Mouse (Mus musculus) lung, embryonic 14.5 days (tissue): ENCODE results near the gene Tspan1. TPM values are rescaled to one million over a fixed set of nuclear protein-coding genes. Genes with fewer than 3 reads are reported as not detected.
A peak's percentile ranks its signal among the peaks of the same experiment; 100 is the strongest.

ENCODE experiments used
- ATAC-seq: fragments of 200-750 bp; cut with Nextera tagmentation; 2 replicates; pipeline ENCODE4 v1.8.0; 2017; ENCODE audit warnings: mild to moderate bottlenecking, moderate TSS enrichment, moderate library complexity; ENCODE audit not compliant: insufficient read depth
- DNase-seq: peaks from one replicate; pipeline ENCODE4 v3.0.0-alpha.2; 2015
- H3K27ac ChIP-seq: fragments of 300-500 bp; sonication (generic); 2 replicates; pipeline ENCODE4 v1.5.1; 2014; ENCODE audit warnings: low read depth, mild to moderate bottlenecking, moderate library complexity
- H3K27me3 ChIP-seq: fragments of 300-500 bp; sonication (generic); 2 replicates; pipeline ENCODE4 v1.6.1; 2014; ENCODE audit warnings: low read length, control low read depth; ENCODE audit not compliant: insufficient read depth
- H3K36me3 ChIP-seq: fragments of 300-500 bp; sonication (generic); 2 replicates; pipeline ENCODE4 v1.6.1; 2014; ENCODE audit warnings: control low read depth; ENCODE audit not compliant: insufficient read depth
- H3K4me1 ChIP-seq: fragments of 300-500 bp; sonication (generic); 2 replicates; pipeline ENCODE4 v1.6.1; 2014; ENCODE audit warnings: antibody characterized with exemption, control low read depth; ENCODE audit not compliant: insufficient read depth
- H3K4me2 ChIP-seq: fragments of 300-500 bp; sonication (generic); 2 replicates; pipeline ENCODE4 v1.6.1; 2014; ENCODE audit warnings: mild to moderate bottlenecking
- H3K4me3 ChIP-seq: fragments of 300-500 bp; sonication (generic); 2 replicates; pipeline ENCODE4 v1.5.1; 2014; ENCODE audit warnings: low read depth, low read length
- H3K9ac ChIP-seq: fragments of 300-500 bp; sonication (generic); 2 replicates; pipeline ENCODE4 v1.6.1; 2014
- H3K9me3 ChIP-seq: fragments of 300-500 bp; sonication (generic); 2 replicates; pipeline ENCODE4 v1.6.1; 2016; ENCODE audit warnings: low read depth, low read length, control low read depth
- CTCF ChIP-seq: IDR thresholded peaks from 2 replicates; pipeline ENCODE4 v1.5.1; 2016; ENCODE audit warnings: antibody characterized with exemption, low read depth
- WGBS: fragments of 180-500 bp; shearing (Covaris S2); extraction: QIAGEN DNeasy Blood & Tissue Kit; methylation state at CpG from one replicate; pipeline ENCODE4 v1.1.7; 2014; 5-methylcytosine and 5-hydroxymethylcytosine counted together
- polyA plus RNA-seq: library from polyadenylated mRNA; unstranded; fragments of >200 nt; fragmentation: Nextera tagmentation; extraction: Ambion mirVana; gene quantifications from 2 replicates; pipeline ENCODE4 v1.2.1, GENCODE M21; 2014

The Tspan1 gene
- polyA plus RNA-seq, 1 experiment from 2014 or later = 7.0 TPM

DNA sequence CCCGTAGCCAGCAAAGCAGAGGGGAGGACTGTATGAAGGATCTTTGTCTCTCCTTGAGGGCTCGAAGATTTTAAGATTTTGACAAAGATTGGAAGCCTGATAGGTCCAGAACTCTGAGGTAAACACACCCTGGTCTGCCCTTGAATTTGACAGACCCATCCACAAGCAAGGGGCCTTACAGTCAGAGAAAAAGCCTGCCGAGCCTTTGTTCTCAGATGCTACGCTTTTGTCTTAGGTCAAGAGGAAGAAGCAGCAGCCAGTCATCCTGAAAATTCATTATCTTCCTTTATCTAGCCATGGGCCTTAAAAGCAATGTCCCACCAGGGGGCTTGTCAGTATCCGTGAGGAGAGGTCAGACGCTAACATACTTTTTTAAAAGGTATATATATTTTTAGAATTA, 39.4 kb downstream of the Tspan1 start:
- Histone ChIP-seq H3K4me2 (no peak overlapping the region), H3K4me3 (no peak overlapping the region), H3K27me3 (no peaks in the 10 kb centered on the region), H3K4me1 (no peaks in the 10 kb centered on the region), H3K27ac (no peak overlapping the region), H3K9me3 (no peaks in the 10 kb centered on the region), H3K36me3 (no peaks in the 10 kb centered on the region), H3K9ac (no peak overlapping the region)
- ATAC-seq (no peak), DNase-seq (no peak)
- no peak for TF ChIP-seq CTCF
- WGBS = 75% methylated on average over 6 of the region's 6 CpGs

DNA sequence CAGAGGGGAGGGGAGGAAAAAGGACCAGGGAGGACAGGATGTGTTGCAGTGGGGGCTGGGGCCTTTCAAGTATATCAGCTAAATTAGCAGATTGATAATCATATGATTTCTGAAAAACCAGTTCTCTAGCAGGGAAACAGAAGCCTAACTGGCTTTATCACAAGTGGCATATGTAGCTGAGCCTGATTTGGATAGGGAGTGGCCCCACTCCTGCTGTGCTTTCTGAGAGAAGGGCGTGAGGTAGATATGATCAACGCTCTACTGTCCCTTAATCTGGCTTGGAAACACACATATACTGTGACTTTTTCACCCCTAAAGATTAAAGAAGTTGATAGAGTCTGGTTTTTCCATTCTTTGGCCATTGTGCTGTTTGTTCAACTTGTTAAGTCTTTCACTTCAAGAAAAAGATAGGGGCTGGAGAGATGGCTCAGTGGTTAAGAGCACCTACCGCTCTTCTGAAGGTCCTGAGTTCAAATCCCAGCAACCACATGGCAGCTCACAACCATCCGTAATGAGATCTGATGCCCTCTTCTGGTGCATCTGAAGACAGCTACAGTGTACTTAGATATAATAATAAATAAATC, 41.5 kb downstream of the Tspan1 start:
- Histone ChIP-seq H3K27ac (no peak overlapping the region), H3K4me2 (no peak overlapping the region), H3K4me3 (no peak overlapping the region), H3K27me3 (no peaks in the 10 kb centered on the region), H3K36me3 (no peaks in the 10 kb centered on the region), H3K4me1 (no peaks in the 10 kb centered on the region), H3K9ac (no peak overlapping the region), H3K9me3 (no peaks in the 10 kb centered on the region)
- WGBS = 88% methylated on average over 4 of the region's 4 CpGs
- no peak for ATAC-seq
- no peak for DNase-seq
- no peak for TF ChIP-seq CTCF

DNA sequence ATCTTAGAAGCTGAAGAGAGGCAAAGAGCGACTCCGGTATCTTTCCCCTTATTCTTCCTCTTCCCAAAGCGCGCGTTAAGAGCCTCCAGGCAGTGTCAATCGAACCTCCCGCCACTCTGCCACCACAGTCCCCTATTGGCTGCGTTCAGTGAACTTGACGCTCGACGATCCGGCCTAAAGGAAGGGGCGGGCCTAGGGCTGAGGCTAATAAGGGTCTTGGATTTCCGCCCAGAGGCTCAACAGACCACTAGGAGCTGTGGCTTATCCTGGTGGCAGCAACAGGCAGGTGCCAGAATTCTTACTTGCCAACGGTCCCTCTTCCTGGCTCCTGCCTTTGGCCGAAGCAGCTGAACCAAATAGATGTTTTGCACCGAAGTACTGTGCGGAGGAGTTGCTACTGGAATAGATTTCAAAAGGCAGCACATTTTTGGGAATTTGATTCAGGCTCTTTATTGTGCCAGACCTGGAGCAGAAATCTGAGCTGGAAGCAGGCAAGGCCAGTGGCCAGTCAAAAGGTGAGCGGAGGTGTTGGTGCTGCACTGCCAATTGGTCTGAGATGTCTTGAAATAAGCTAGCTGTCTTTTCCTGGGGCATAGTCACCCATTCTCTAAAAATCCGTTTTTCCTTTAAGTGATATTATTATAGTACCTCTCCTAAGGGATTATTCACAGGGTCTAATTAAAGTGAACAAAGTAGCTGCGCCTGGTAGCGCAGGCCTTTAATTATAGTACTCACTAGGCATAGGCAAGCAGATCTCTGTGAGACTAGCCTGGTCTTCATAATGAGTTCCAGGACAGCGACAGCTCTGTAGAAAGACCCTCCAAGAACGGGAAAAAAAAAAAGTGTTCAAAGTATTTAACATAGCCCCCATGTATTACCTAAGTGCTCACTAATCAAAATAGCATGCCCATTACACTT, 43.5 kb downstream of the Tspan1 start, which contains the start of the genes Rad54l and Pomgnt1:
Gene Rad54l, minus strand, starts transcription at position 89 of the 918 bp plus-strand sequence.
Gene Pomgnt1, plus strand, starts transcription at position 239 of the 918 bp plus-strand sequence.
- Histone ChIP-seq H3K4me2 (peak within 1 kb of the TSS; percentile 80), H3K4me3 (peak within 1 kb of the TSS; percentile 60), H3K36me3 (peaks cover 4% of the 10 kb centered on the region), H3K4me1 (no peaks in the 10 kb centered on the region), H3K9ac (peak within 1 kb of the TSS; percentile 60), H3K9me3 (no peaks in the 10 kb centered on the region), H3K27ac (peak within 1 kb of the TSS; percentile 71; the same call in 1 of the 2 replicates), H3K27me3 (no peaks in the 10 kb centered on the region)
- DNase-seq (peak; percentile 99), ATAC-seq (peak; percentile 100)
- 5% methylated on average over 24 of the region's 24 CpGs for WGBS
- TF ChIP-seq CTCF = peak; percentile 59

DNA sequence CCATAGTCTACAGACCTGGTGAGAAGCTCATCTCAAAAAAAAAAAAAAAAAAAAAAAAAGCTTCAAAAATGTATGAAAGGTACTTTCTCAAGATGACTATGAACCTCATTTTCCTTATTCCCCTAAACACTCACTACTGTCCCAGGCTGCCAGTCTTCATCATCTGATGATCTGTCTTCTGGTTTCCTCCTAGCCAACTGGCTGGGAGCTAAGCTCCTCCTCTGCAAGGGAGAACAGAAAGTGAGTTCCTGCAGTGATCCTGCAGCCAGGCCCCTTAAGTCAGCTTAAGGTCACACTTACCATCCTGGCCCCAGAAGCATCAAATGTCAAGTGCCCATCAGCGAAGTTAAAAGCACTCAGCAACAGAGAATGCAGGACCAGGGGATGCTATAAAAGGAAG, 44.6 kb downstream of the Tspan1 start:
- Histone ChIP-seq H3K27ac (no peak overlapping the region), H3K27me3 (no peaks in the 10 kb centered on the region), H3K9ac (peak overlapping the region; percentile 60), H3K4me1 (no peaks in the 10 kb centered on the region), H3K9me3 (no peaks in the 10 kb centered on the region), H3K4me3 (peak overlapping the region; percentile 60), H3K36me3 (peaks cover 13% of the 10 kb centered on the region), H3K4me2 (peak overlapping the region; percentile 80)
- ATAC-seq (no peak), DNase-seq (no peak)
- TF ChIP-seq CTCF = no peak
- WGBS = 0% methylated on average over 1 of the region's 1 CpGs

Other genes with a start within 250 kb of the Tspan1 start
- gene Dmbx1, start 227.7 kb downstream of the Tspan1 start, polyA plus RNA-seq = not detected in 2 replicates
- gene Faah, start 149.7 kb downstream of the Tspan1 start, polyA plus RNA-seq = 6.3 and 8.0 TPM in 2 replicates
- gene Nsun4, start 113.7 kb downstream of the Tspan1 start, polyA plus RNA-seq = 21.9 and 24.5 TPM in 2 replicates
- gene Uqcrh, start 92.5 kb downstream of the Tspan1 start, polyA plus RNA-seq = 466 and 476 TPM in 2 replicates
- 77.2 and 82.6 TPM in 2 replicates for gene Lrrc41, start 92.3 kb downstream of the Tspan1 start, polyA plus RNA-seq
- gene Rad54l, start 43.9 kb downstream of the Tspan1 start, polyA plus RNA-seq = 35.9 and 43.2 TPM in 2 replicates
- gene Pomgnt1, start 43.8 kb downstream of the Tspan1 start, polyA plus RNA-seq = 63.3 and 66.5 TPM in 2 replicates
- 2.5 and 3.4 TPM in 2 replicates for gene Lurap1, start 16.3 kb downstream of the Tspan1 start, polyA plus RNA-seq
- gene 1700042G07Rik, start 5.8 kb upstream of the Tspan1 start, polyA plus RNA-seq = not detected in 2 replicates
- gene Gm49337, start 5.8 kb upstream of the Tspan1 start, polyA plus RNA-seq = not detected in 2 replicates
- 26.4 and 28.7 TPM in 2 replicates for gene Pik3r3, start 54.0 kb upstream of the Tspan1 start, polyA plus RNA-seq